Mouse (Mus musculus) thymus, adult 2 months (tissue): ENCODE measurements at regions not wholly inside any gene's neighbourhood (a gene's known extent, or its start where the extent isn't known, plus 50 kb on each side); places are given as distances from the start of the nearest gene placed in this dataset.

Source experiments
- DNase-seq: peaks from one replicate; pipeline ENCODE4 v3.0.0; 2021
- H3K27ac ChIP-seq: fragments of 200-500 bp; 2 replicates; pipeline ENCODE4 v1.5.1; 2012; ENCODE audit warnings: low read length, control low read depth; ENCODE audit not compliant: control insufficient read depth, insufficient read depth
- H3K27me3 ChIP-seq: fragments of 200-500 bp; 2 replicates; pipeline ENCODE4 v1.6.1; 2012; ENCODE audit warnings: mild to moderate bottlenecking, low read length, moderate library complexity, mixed read lengths; ENCODE audit not compliant: control insufficient read depth, insufficient read depth
- H3K36me3 ChIP-seq: fragments of 200-500 bp; 2 replicates; pipeline ENCODE4 v1.6.1; 2012; ENCODE audit warnings: mild to moderate bottlenecking, low read length, moderate library complexity; ENCODE audit not compliant: control insufficient read depth, insufficient read depth
- H3K4me1 ChIP-seq: fragments of 200-500 bp; replicated peaks from 2 replicates; pipeline ENCODE4 v1.6.1; 2012; ENCODE audit warnings: low read length; ENCODE audit not compliant: control insufficient read depth, insufficient read depth
- H3K4me3 ChIP-seq: fragments of 200-500 bp; 2 replicates; pipeline ENCODE4 v1.5.1; 2012; ENCODE audit warnings: mild to moderate bottlenecking, low read length, control low read depth, moderate library complexity; ENCODE audit not compliant: control insufficient read depth, insufficient read depth
- CTCF ChIP-seq: fragments of 200-500 bp; IDR thresholded peaks from 2 replicates; pipeline ENCODE4 v1.5.1; 2012; ENCODE audit warnings: mild to moderate bottlenecking, control low read depth, low read length, moderate library complexity, borderline replicate concordance; ENCODE audit not compliant: control insufficient read depth, poor library complexity, insufficient read depth; ENCODE audit errors: extremely low read depth
- POLR2A ChIP-seq: fragments of 200-500 bp; IDR thresholded peaks from 2 replicates; pipeline ENCODE4 v1.6.1; 2012; ENCODE audit warnings: mild to moderate bottlenecking, low read length, control low read depth, moderate library complexity; ENCODE audit not compliant: control insufficient read depth, poor library complexity, insufficient read depth; ENCODE audit errors: extremely low read depth
- WGBS: fragments of 180-500 bp; shearing (Covaris S2); methylation state at CpG from one replicate; pipeline ENCODE4 v1.1.7; 2018; 5-methylcytosine and 5-hydroxymethylcytosine counted together

DNA sequence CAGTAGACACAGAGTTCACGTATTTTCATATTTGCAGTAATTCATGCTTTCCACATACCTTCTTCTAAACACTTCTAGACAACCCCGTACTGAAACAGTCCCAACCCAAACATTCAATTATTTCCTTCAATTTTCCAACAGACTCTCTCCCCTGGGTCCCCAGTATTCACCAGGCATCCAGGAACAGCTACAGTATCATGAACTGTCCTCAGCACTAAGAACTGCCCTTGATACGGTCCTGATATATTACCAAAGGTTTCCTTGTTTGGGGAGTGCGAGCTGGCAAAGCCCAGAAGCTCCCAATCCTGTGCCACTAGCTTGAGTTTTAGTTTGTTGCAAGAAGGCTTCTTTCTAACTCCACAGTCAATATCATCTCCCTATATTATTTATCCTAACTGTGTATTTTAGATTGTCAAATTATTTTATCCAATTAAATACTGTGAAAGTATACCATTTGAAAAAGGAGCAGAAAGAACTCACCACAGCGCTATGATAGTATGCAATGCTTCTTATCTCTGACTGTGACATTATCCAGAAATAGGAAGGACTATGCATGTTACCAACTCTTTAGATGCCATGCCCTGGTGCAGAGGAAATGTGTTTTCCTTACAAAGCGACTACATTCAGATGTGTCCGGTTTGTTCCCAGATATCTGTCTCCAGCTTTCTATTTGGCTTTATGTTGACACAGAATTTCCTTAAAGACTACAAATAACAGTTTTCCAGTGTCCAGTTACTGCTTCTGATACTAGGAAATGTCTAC is 754.6 kb upstream of the Intu start:
- Histone ChIP-seq H3K4me3 (no peak overlapping the region), H3K36me3 (no peaks in the 10 kb centered on the region), H3K27ac (no peak overlapping the region), H3K4me1 (no peaks in the 10 kb centered on the region), H3K27me3 (no peaks in the 10 kb centered on the region)
- 90% methylated on average over 7 of the region's 7 CpGs for WGBS
- DNase-seq: no peak
- TF ChIP-seq CTCF (no peak), POLR2A (no peak)

DNA sequence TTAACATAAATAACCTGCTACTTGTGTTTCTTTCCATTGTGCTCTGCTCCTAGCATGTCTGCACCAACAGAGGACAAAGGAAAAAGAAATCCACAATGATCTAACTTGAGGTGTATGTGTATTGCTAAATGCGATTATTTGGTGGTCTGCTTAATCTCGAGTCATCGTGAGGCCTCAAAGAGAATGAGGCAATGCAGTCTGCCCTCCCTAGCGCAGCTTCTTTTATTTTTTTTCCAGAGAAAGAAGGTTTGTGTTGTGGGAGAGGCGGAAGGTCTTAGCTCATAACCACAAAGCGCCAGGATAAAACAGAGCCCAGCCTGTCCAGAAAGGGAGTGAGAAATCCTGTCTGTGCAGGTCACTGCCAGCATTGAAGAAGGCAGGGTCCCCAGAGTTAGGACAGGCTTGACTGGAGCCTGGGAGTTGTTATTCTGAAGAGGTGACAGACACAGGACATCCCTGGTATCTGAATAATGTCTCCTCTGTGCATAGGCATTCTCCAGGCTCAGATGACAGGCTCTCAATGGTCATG is 751.3 kb upstream of the Intu start:
- Histone ChIP-seq H3K4me1 (no peaks in the 10 kb centered on the region), H3K4me3 (no peak overlapping the region), H3K27ac (no peak overlapping the region), H3K27me3 (no peaks in the 10 kb centered on the region), H3K36me3 (no peaks in the 10 kb centered on the region)
- no peak for DNase-seq
- 77% methylated on average over 6 of the region's 6 CpGs for WGBS
- TF ChIP-seq CTCF (no peak), POLR2A (no peak)

DNA sequence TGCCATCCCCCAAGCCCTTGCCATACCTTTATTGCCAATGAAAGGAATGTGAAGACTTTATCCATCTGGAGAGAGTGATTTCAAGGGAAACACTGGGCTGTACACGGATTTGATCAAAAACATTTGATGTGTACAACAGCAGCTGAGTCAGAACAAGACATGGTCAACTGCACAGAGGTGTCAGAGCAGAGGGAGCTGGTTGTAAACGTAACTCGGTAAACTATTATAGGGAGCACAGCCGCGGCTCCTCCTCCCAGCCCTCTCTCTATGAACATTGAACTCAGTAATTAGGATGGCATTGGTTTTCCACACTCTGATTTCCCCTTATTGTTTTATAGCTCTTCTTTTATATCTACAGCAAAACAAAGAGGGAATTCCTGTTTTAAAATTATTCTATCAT is 750.8 kb upstream of the Intu start:
- no peak for DNase-seq
- TF ChIP-seq CTCF (no peak), POLR2A (no peak)
- Histone ChIP-seq H3K4me1 (no peaks in the 10 kb centered on the region), H3K36me3 (no peaks in the 10 kb centered on the region), H3K27ac (no peak overlapping the region), H3K4me3 (no peak overlapping the region), H3K27me3 (no peaks in the 10 kb centered on the region)
- WGBS: 91% methylated on average over 5 of the region's 5 CpGs

DNA sequence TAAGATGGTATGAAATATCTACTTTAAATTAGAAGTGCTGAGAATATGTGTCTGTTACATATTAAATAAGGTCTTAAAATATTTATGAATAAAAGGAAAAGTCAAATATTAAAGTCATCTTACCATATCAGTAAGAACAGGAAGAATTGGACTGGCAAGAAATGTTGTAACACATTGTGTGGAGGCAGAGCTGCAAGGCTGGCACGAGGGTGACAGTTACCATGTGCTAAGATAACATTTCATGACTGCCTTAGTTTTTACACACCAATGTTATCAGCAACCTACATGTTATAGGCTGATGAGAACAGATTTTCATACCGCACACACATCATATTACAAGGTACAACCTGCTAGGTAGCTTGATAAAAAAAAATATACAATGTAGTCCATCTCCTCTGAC is 746.2 kb upstream of the Intu start:
- no peak for DNase-seq
- no peaks in the 10 kb centered on the region for H3K36me3 ChIP-seq
- H3K27ac ChIP-seq: no peak overlapping the region
- H3K4me3 ChIP-seq: no peak overlapping the region
- TF ChIP-seq CTCF: no peak
- TF ChIP-seq POLR2A: no peak
- H3K27me3 ChIP-seq: no peaks in the 10 kb centered on the region
- 93% methylated on average over 2 of the region's 2 CpGs for WGBS
- H3K4me1 ChIP-seq: no peaks in the 10 kb centered on the region

DNA sequence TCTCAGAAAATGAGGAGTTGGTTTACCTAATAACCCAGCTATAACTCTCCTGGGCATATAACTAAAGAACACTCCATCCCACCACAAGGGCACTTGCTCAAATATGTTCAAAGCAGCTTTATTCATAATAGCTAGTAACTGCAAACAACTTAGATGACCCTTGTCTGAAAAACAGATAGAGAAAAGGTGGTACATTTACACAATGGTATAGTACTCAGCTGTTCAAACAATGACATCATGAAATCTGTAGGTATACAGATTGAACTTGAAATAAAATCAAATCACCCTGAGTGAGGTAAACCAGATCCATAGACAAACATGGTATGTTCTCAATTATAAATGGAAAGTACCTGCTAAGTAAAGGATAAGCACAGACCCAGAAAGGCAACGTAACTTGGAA is 721.5 kb upstream of the Intu start:
- TF ChIP-seq CTCF: no peak
- no peak for DNase-seq
- Histone ChIP-seq H3K27me3 (no peaks in the 10 kb centered on the region), H3K27ac (no peak overlapping the region), H3K4me1 (no peaks in the 10 kb centered on the region), H3K36me3 (no peaks in the 10 kb centered on the region), H3K4me3 (no peak overlapping the region)
- 96% methylated on average over 1 of the region's 1 CpGs for WGBS

- Histone ChIP-seq H3K4me1 (no peaks in the 10 kb centered on the region), H3K36me3 (no peaks in the 10 kb centered on the region), H3K27ac (no peak overlapping the region), H3K4me3 (no peak overlapping the region), H3K27me3 (no peaks in the 10 kb centered on the region)
- no peak for DNase-seq
- 17% methylated on average over 6 of the region's 6 CpGs for WGBS
- TF ChIP-seq CTCF (no peak), POLR2A (no peak)
These were observed 716.3 kb upstream of the Intu start for GRCm38 (mm10) chr3:39814814-39815213.
